ENCODE assay signal across 31 mouse cellular contexts in genomic region chr19:37009878-37010281, GRCm38 (mm10).
A peak's percentile ranks its signal among the peaks of the same experiment; 100 is the strongest.
DNase-seq lines count a peak whose midpoint lies in the region; ATAC-seq and TF ChIP-seq lines count a peak whose summit lies in the region.
"Had no signal": no experiment of that assay in that cellular context is flagged by ENCODE, and none has a peak within 500 bp of the region (broad histone marks: within the 10 kb centered on the region; RNA-seq: fewer than 3 reads in every experiment).

No protein-coding gene starts in this region.

- TF ChIP-seq EP300 in MEL (IDR thresholded peaks at IDR 0.05; ENCODE audit: low read depth in 1 of 2, low read length in 2 of 2) = peak; percentile 84 to 88

- TF ChIP-seq RAD21 in MEL (IDR thresholded peaks at IDR 0.05; ENCODE audit: low read depth, low read length) = no peak

- TF ChIP-seq POLR2A in MEL (IDR thresholded peaks at IDR 0.05; ENCODE audit: control insufficient read depth in 1 of 2, insufficient read depth in 1 of 2, low read depth in 1 of 2, low read length in 2 of 2, poor library complexity in 1 of 2) = no peak

- peak; percentile 70 for DNase-seq in MEL (ENCODE audit: low read depth, low spot score)
- DNase-seq in c-Kit-positive CD71-positive TER-119-negative erythroid progenitor cells, embryonic 14.5 days (ENCODE audit: low read depth) = peak; percentile 50
- peak; percentile 27 for DNase-seq in liver, embryonic 13.5 days
- no peak for DNase-seq in urinary bladder, adult 2 months (ENCODE audit: low spot score)
- no peak for DNase-seq in urinary bladder, postnatal 25 days (ENCODE audit: low spot score)
- DNase-seq in left cerebral cortex, adult 2 months (ENCODE audit: extremely low spot score in 1 of 2, low spot score in 2 of 2) = no peak
- DNase-seq: adrenal gland, postnatal 10 days; B cell, adult 2 months; cerebellum, adult 18-20 months; cerebellum, postnatal 10 days; gastrocnemius, postnatal 10 days; heart, postnatal 4 days; kidney, adult 9 months; kidney, postnatal 10 days; layer of hippocampus, postnatal 36 days; lung, postnatal 36 days; right cerebral cortex, postnatal 14 days; spleen, adult 18-20 months; thymus, adult 18-20 months; thymus, postnatal 25 days had no signal

- intact Hi-C loops in left cerebral cortex, adult 2 months (cut with DNase I) = loop anchor here (10.0 kb wide), 1 partner anchor 145 kb away; no protein-coding TSS in a partner anchor

- no peak overlapping the region for H3K4me3 ChIP-seq in MEL (ENCODE audit: control insufficient read depth in 1 of 2, insufficient read depth in 1 of 2, low read depth in 2 of 2, low read length in 2 of 2)
- no peak overlapping the region for H3K4me3 ChIP-seq in liver, embryonic 13.5 days (replicated peaks)
- H3K4me3 ChIP-seq in left cerebral cortex, adult 2 months = no peak overlapping the region
- H3K4me3 ChIP-seq: forebrain, embryonic 12.5 days; hindbrain, embryonic 13.5 days; limb, embryonic 10.5 days; limb, embryonic 15.5 days; lung, embryonic 15.5 days; megakaryocyte, embryonic 14.5 days; midbrain, embryonic 13.5 days; neural tube, embryonic 13.5 days had no signal

- WGBS in liver, embryonic 13.5 days (ENCODE audit: insufficient replicate concordance) = 16% methylated on average over 3 of the region's 3 CpGs

- H3K79me2 ChIP-seq in MEL (ENCODE audit: control insufficient read depth, insufficient read depth, low read length, poor library complexity) = no peaks in the 10 kb centered on the region

- H3K9me3 ChIP-seq in MEL (replicated peaks; ENCODE audit: insufficient read depth, low read length) = no peaks in the 10 kb centered on the region
- H3K9me3 ChIP-seq in liver, embryonic 13.5 days (replicated peaks) = no peaks in the 10 kb centered on the region
- H3K9me3 ChIP-seq: forebrain, embryonic 12.5 days; hindbrain, embryonic 13.5 days; limb, embryonic 10.5 days; limb, embryonic 15.5 days; lung, embryonic 15.5 days; midbrain, embryonic 13.5 days; neural tube, embryonic 13.5 days had no signal

- no peak overlapping the region for H3K4me2 ChIP-seq in liver, embryonic 13.5 days
- H3K4me2 ChIP-seq: forebrain, embryonic 12.5 days; hindbrain, embryonic 13.5 days; limb, embryonic 15.5 days; lung, embryonic 15.5 days; midbrain, embryonic 13.5 days; neural tube, embryonic 13.5 days had no signal

- no peak for TF ChIP-seq CTCF in MEL (IDR thresholded peaks at IDR 0.05 in 2 of 3, conservative IDR thresholded peaks at IDR 0.05 in 1 of 3; ENCODE audit: control insufficient read depth in 1 of 3, insufficient read depth in 1 of 3, low read depth in 2 of 3, low read length in 3 of 3, poor library complexity in 1 of 3, severe bottlenecking in 1 of 3)
- no peak for TF ChIP-seq CTCF in left cerebral cortex, adult 2 months (IDR thresholded peaks at IDR 0.05)

- peak overlapping the region; percentile 65 for H3K27ac ChIP-seq in MEL (ENCODE audit: control insufficient read depth, low read depth, low read length)
- peak overlapping the region; percentile 76 for H3K27ac ChIP-seq in liver, embryonic 13.5 days
- no peak overlapping the region for H3K27ac ChIP-seq in left cerebral cortex, adult 2 months
- H3K27ac ChIP-seq: forebrain, embryonic 12.5 days; hindbrain, embryonic 13.5 days; limb, embryonic 10.5 days; limb, embryonic 15.5 days; lung, embryonic 15.5 days; midbrain, embryonic 13.5 days; neural tube, embryonic 13.5 days had no signal

- H3K9ac ChIP-seq in MEL (ENCODE audit: control insufficient read depth, low read depth, low read length, poor library complexity, severe bottlenecking) = no peak overlapping the region
- 0 out of 2 replicates have a peak overlapping the region, but pooled peaks have one; percentile 42 for H3K9ac ChIP-seq in liver, embryonic 13.5 days
- H3K9ac ChIP-seq: forebrain, embryonic 12.5 days; hindbrain, embryonic 13.5 days; limb, embryonic 15.5 days; lung, embryonic 15.5 days; midbrain, embryonic 13.5 days; neural tube, embryonic 13.5 days had no signal

- H3K27me3 ChIP-seq in MEL (ENCODE audit: control insufficient read depth in 1 of 2, insufficient read depth in 2 of 2, low read length in 2 of 2) = no peaks in the 10 kb centered on the region
- no peaks in the 10 kb centered on the region for H3K27me3 ChIP-seq in liver, embryonic 13.5 days
- H3K27me3 ChIP-seq: forebrain, embryonic 12.5 days; hindbrain, embryonic 13.5 days; limb, embryonic 15.5 days; lung, embryonic 15.5 days; megakaryocyte, embryonic 14.5 days; midbrain, embryonic 13.5 days; neural tube, embryonic 13.5 days; Patski had no signal

- H3K36me3 ChIP-seq in MEL (ENCODE audit: control insufficient read depth in 1 of 2, insufficient read depth in 2 of 2, low read length in 2 of 2) = peaks cover 25 to 41% of the 10 kb centered on the region in 2 experiments
- peaks cover 87% of the 10 kb centered on the region for H3K36me3 ChIP-seq in liver, embryonic 13.5 days

- H3K4me1 ChIP-seq in MEL (ENCODE audit: control insufficient read depth in 1 of 2, insufficient read depth in 2 of 2, low read length in 2 of 2) = peaks cover 15% of the 10 kb centered on the region in 2 experiments
- peaks cover 29% of the 10 kb centered on the region for H3K4me1 ChIP-seq in liver, embryonic 13.5 days (replicated peaks)
- H3K4me1 ChIP-seq: forebrain, embryonic 12.5 days; hindbrain, embryonic 13.5 days; limb, embryonic 10.5 days; limb, embryonic 15.5 days; lung, embryonic 15.5 days; midbrain, embryonic 13.5 days; neural tube, embryonic 13.5 days had no signal

- ATAC-seq in liver, embryonic 13.5 days (ENCODE audit: low read depth) = peak; percentile 93
- peak; percentile 82 for ATAC-seq in megakaryocyte progenitor cell, adult 5-6 weeks (replicated peaks; ENCODE audit: poor library complexity)
- ATAC-seq: intestine, embryonic 16.5 days; midbrain, embryonic 13.5 days; Patski had no signal

TF ChIP-seq in MEL, 35 proteins besides CTCF, POLR2A, EP300 and RAD21:
- TF ChIP-seq TCF12 (IDR thresholded peaks at IDR 0.05; ENCODE audit: low read depth, low read length) (peak; percentile 90), ELF1 (IDR thresholded peaks at IDR 0.05; ENCODE audit: low read depth, low read length) (no peak), JUND (IDR thresholded peaks at IDR 0.05; ENCODE audit: low read depth, low read length) (no peak), HCFC1 (IDR thresholded peaks at IDR 0.05; ENCODE audit: low read depth, low read length) (no peak), GATA1 (IDR thresholded peaks at IDR 0.05; ENCODE audit: low read depth, low read length) (peak; percentile 91), POLR2AphosphoS5 (IDR thresholded peaks at IDR 0.05; ENCODE audit: borderline replicate concordance, low read depth, low read length) (no peak), CHD2 (IDR thresholded peaks at IDR 0.05; ENCODE audit: low read length) (no peak), RCOR1 (IDR thresholded peaks at IDR 0.05; ENCODE audit: low read depth, low read length) (no peak), MAFK (IDR thresholded peaks at IDR 0.05; ENCODE audit: borderline replicate concordance, low read depth, low read length) (peak; percentile 30; the same call in 1 of the 2 replicates), MAZ (IDR thresholded peaks at IDR 0.05; ENCODE audit: low read depth, low read length) (no peak), SIN3A (IDR thresholded peaks at IDR 0.05; ENCODE audit: low read length) (peak; percentile 69), BHLHE40 (IDR thresholded peaks at IDR 0.05; ENCODE audit: borderline replicate concordance, low read depth, low read length) (peak; percentile 81), TAL1 (IDR thresholded peaks at IDR 0.05; ENCODE audit: low read length) (peak; percentile 55), USF1 (IDR thresholded peaks at IDR 0.05; ENCODE audit: low read depth, low read length) (no peak), MYC (IDR thresholded peaks at IDR 0.05; ENCODE audit: low read depth, low read length) (no peak), ETS1 (IDR thresholded peaks at IDR 0.05; ENCODE audit: low read depth, low read length) (peak; percentile 76), UBTF (IDR thresholded peaks at IDR 0.05; ENCODE audit: borderline replicate concordance, insufficient read depth, low read depth, low read length) (no peak), MEF2A (IDR thresholded peaks at IDR 0.05; ENCODE audit: extremely low read depth, insufficient replicate concordance, low read depth, low read length, poor library complexity, severe bottlenecking) (peak; percentile 67; the same call in 1 of the 2 replicates)

Comparison
In these comparisons a context has a peak if more than half of its experiments do, and no peak if none do; other contexts are left out.
1. DNase-seq: peak in MEL (single experiment), c-Kit-positive CD71-positive TER-119-negative erythroid progenitor cells, embryonic 14.5 days (single experiment) and liver, embryonic 13.5 days (single experiment); none in urinary bladder, adult 2 months (single experiment), urinary bladder, postnatal 25 days (single experiment) and left cerebral cortex, adult 2 months (0 of 2).